Mouse (Mus musculus) small intestine, adult 2 months (tissue): ENCODE results near the gene Ghrl.

Source experiments
- CTCF ChIP-seq: fragments of 200-500 bp; IDR thresholded peaks from 2 replicates; pipeline ENCODE4 v1.5.1; 2012; ENCODE audit warnings: low read depth, mild to moderate bottlenecking, control low read depth, inconsistent platforms, low read length, moderate library complexity, mixed read lengths; ENCODE audit not compliant: insufficient replicate concordance, insufficient read length; ENCODE audit errors: extremely low read depth
- POLR2A ChIP-seq: fragments of 200-500 bp; IDR thresholded peaks from 2 replicates; pipeline ENCODE4 v1.6.1; 2012; ENCODE audit warnings: low read depth, mild to moderate bottlenecking, control low read depth, inconsistent platforms, low read length, moderate library complexity

DNA sequence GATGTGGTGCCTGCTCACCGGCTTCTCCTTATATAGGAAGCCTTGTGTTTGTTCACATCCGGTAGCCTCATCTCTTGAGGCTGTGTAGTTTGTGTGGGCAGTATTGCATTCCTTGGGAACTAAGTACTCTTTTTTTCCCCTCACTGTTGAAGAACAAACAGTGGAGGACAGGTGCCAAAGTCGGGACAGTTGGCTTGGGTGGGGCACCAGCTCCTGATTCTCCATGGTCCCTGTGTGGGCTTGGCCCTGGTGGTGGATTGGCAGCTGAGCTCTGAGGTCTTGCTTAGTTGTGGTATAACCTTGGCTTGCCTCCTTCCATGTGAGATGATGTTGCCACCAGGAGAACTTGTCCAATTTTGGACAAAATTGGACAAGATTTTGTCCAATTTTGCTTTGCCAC, at the start of gene Ghrl:
- TF ChIP-seq CTCF (no peak), POLR2A (no peak)
